Mouse (Mus musculus) liver, postnatal 0 days (tissue): Measurements from ENCODE around the gene Pnldc1.

ENCODE experiments used
- CTCF ChIP-seq: sonication (generic); IDR thresholded peaks from 2 replicates; pipeline ENCODE4 v1.5.1; 2016; ENCODE audit warnings: antibody characterized with exemption, low read depth
- EP300 ChIP-seq: IDR thresholded peaks from 2 replicates; pipeline ENCODE4 v1.6.1; 2016; ENCODE audit warnings: antibody characterized with exemption, low read depth, mild to moderate bottlenecking

GRCm38 (mm10) chr17:12868640-12869039 lies 41.4 kb downstream of the Pnldc1 start:
- TF ChIP-seq EP300, result no peak
- TF ChIP-seq CTCF, result no peak
